Mouse (Mus musculus) midbrain, embryonic 11.5 days (tissue): ENCODE results near the gene Vars. TPM values are rescaled to one million over a fixed set of nuclear protein-coding genes. Genes with fewer than 3 reads are reported as not detected.
"Not testable (repeated sequence)": the region's sequence is repeated elsewhere in the genome, so short reads cannot be mapped to it uniquely, and the experiment has no call there.

Experiments
- ATAC-seq: fragments of 200-750 bp; cut with Nextera tagmentation; 2 replicates; pipeline ENCODE4 v1.8.0; 2017; ENCODE audit warnings: moderate TSS enrichment, moderate library complexity; ENCODE audit not compliant: low FRiP score
- DNase-seq: peaks from one replicate; pipeline ENCODE4 v3.0.0; 2015; ENCODE audit warnings: low spot score; ENCODE audit errors: missing footprints
- H3K27ac ChIP-seq: fragments of 300-500 bp; sonication (generic); 2 replicates; pipeline ENCODE4 v1.5.1; 2014; ENCODE audit warnings: low read depth, low read length
- H3K27me3 ChIP-seq: fragments of 300-500 bp; sonication (generic); 2 replicates; pipeline ENCODE4 v1.6.1; 2014; ENCODE audit warnings: mild to moderate bottlenecking, low read length, moderate library complexity, mixed read lengths; ENCODE audit not compliant: control insufficient read depth, insufficient read depth
- H3K36me3 ChIP-seq: fragments of 300-500 bp; sonication (generic); 2 replicates; pipeline ENCODE4 v1.6.1; 2014; ENCODE audit warnings: mild to moderate bottlenecking, low read length, moderate library complexity, mixed read lengths; ENCODE audit not compliant: control insufficient read depth, insufficient read depth
- H3K4me1 ChIP-seq: fragments of 300-500 bp; sonication (generic); 2 replicates; pipeline ENCODE4 v1.6.1; 2014; ENCODE audit warnings: low read length; ENCODE audit not compliant: control insufficient read depth, insufficient read depth
- H3K4me2 ChIP-seq: fragments of 300-500 bp; sonication (generic); 2 replicates; pipeline ENCODE4 v1.6.1; 2014; ENCODE audit warnings: mild to moderate bottlenecking, moderate library complexity
- H3K4me3 ChIP-seq: fragments of 300-500 bp; sonication (generic); 2 replicates; pipeline ENCODE4 v1.5.1; 2014; ENCODE audit warnings: low read depth, low read length
- H3K9ac ChIP-seq: fragments of 300-500 bp; sonication (generic); 2 replicates; pipeline ENCODE4 v1.6.1; 2014; ENCODE audit warnings: low read length
- H3K9me3 ChIP-seq: fragments of 300-500 bp; sonication (generic); 2 replicates; pipeline ENCODE4 v1.6.1; 2016; ENCODE audit warnings: low read length; ENCODE audit not compliant: control insufficient read depth
- WGBS: fragments of 180-500 bp; shearing (Covaris S2); extraction: QIAGEN DNeasy Blood & Tissue Kit; methylation state at CpG from one replicate; pipeline ENCODE4 v1.1.7; 2014; 5-methylcytosine and 5-hydroxymethylcytosine counted together
- polyA plus RNA-seq: library from polyadenylated mRNA; unstranded; fragments of >200 nt; fragmentation: Nextera tagmentation; extraction: Ambion mirVana; gene quantifications from 2 replicates; pipeline ENCODE4 v1.2.1, GENCODE M21; 2014

Gene Vars
- polyA plus RNA-seq, 1 experiment from 2014 or later, result 81.2 TPM

- H3K27me3 ChIP-seq, result peaks cover 20% of the 10 kb centered on the region
These were observed 35.2 kb upstream of the Vars start for GRCm38 (mm10) chr17:34965627-34966026.

GRCm38 (mm10) chr17:34969822-34970221, 31.0 kb upstream of the Vars start, which contains the start of gene Gm20481:
Gm20481 (plus strand) TSS chr17:34969912.
- not testable (repeated sequence) for H3K27ac ChIP-seq, H3K9me3 ChIP-seq, H3K9ac ChIP-seq, DNase-seq, H3K4me3 ChIP-seq, H3K36me3 ChIP-seq, ATAC-seq, H3K4me2 ChIP-seq, H3K4me1 ChIP-seq
- 70% methylated on average over 6 of the region's 11 CpGs for WGBS
- peaks cover 20% of the 10 kb centered on the region for H3K27me3 ChIP-seq

More at GRCm38 (mm10) chr17:34965627-34966026, 35.2 kb upstream of the Vars start:
- Histone ChIP-seq H3K9me3 (no peaks in the 10 kb centered on the region), H3K4me3 (no peak overlapping the region), H3K9ac (no peak overlapping the region), H3K4me2 (no peak overlapping the region), H3K36me3 (no peaks in the 10 kb centered on the region), H3K4me1 (no peaks in the 10 kb centered on the region), H3K27ac (no peak overlapping the region)
- no peak for DNase-seq
- WGBS, result 83% methylated on average over 5 of the region's 5 CpGs
- ATAC-seq, result no peak

GRCm38 (mm10) chr17:34970850-34971249, 29.9 kb upstream of the Vars start:
- not testable (repeated sequence) for H3K27ac ChIP-seq, ATAC-seq, H3K36me3 ChIP-seq, DNase-seq, H3K4me1 ChIP-seq, H3K4me3 ChIP-seq, H3K4me2 ChIP-seq, H3K9me3 ChIP-seq, H3K9ac ChIP-seq
- WGBS, result 26% methylated on average over 24 of the region's 37 CpGs
- H3K27me3 ChIP-seq, result peaks cover 20% of the 10 kb centered on the region

GRCm38 (mm10) chr17:34971694-34972068, 29.1 kb upstream of the Vars start:
- WGBS, result 0% methylated on average over 15 of the region's 43 CpGs

GRCm38 (mm10) chr17:34972069-34972749, 28.6 kb upstream of the Vars start, which contains the start of the genes Hspa1a and Hspa1l:
Hspa1a (minus strand) TSS chr17:34972156.
Hspa1l (plus strand) TSS chr17:34972703.
- under 1% methylated on average over 25 of the region's 33 CpGs for WGBS
- not testable (repeated sequence) for H3K4me1 ChIP-seq, H3K9me3 ChIP-seq, H3K36me3 ChIP-seq, H3K27ac ChIP-seq
- Histone ChIP-seq H3K9ac (peak within 1 kb of the TSS; percentile 2; the same call in 1 of the 2 replicates), H3K27me3 (peaks cover 20% of the 10 kb centered on the region), H3K4me2 (peak within 1 kb of the TSS; percentile 44), H3K4me3 (peak within 1 kb of the TSS; percentile 18)
- DNase-seq (peak; percentile 96), ATAC-seq (peak; percentile 96)

More at GRCm38 (mm10) chr17:34971694-34972068, 29.1 kb upstream of the Vars start:
- H3K4me2 ChIP-seq, result peak overlapping the region; percentile 44
- H3K4me1 ChIP-seq, H3K27ac ChIP-seq, H3K9ac ChIP-seq, H3K36me3 ChIP-seq, DNase-seq, H3K9me3 ChIP-seq: not testable (repeated sequence)
- ATAC-seq, result peak; percentile 70
- H3K27me3 ChIP-seq, result peaks cover 20% of the 10 kb centered on the region
- H3K4me3 ChIP-seq, result peak overlapping the region; percentile 18; the same call in 1 of the 2 replicates

- no peak for ATAC-seq
- Histone ChIP-seq H3K4me3 (no peak overlapping the region), H3K9me3 (no peaks in the 10 kb centered on the region), H3K27me3 (no peaks in the 10 kb centered on the region), H3K4me1 (peaks cover 5% of the 10 kb centered on the region), H3K27ac (no peak overlapping the region), H3K36me3 (no peaks in the 10 kb centered on the region), H3K4me2 (no peak overlapping the region), H3K9ac (no peak overlapping the region)
- WGBS, result 78% methylated on average over 3 of the region's 3 CpGs
- no peak for DNase-seq
These were observed 24.9 kb upstream of the Vars start for GRCm38 (mm10) chr17:34975581-34976492.

DNA sequence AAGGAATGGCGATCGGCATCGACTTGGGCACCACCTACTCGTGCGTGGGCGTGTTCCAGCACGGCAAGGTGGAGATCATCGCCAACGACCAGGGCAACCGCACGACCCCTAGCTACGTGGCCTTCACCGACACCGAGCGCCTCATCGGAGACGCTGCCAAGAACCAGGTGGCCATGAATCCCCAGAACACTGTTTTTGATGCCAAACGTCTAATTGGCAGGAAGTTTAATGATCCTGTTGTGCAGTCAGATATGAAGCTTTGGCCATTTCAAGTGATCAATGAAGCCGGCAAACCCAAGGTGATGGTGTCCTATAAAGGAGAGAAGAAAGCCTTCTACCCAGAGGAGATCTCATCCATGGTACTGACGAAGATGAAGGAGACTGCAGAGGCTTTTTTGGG, 23.8 kb upstream of the Vars start:
- Histone ChIP-seq H3K4me1 (peaks cover 10% of the 10 kb centered on the region), H3K27ac (no peak overlapping the region), H3K9ac (no peak overlapping the region), H3K27me3 (no peaks in the 10 kb centered on the region), H3K9me3 (no peaks in the 10 kb centered on the region), H3K4me2 (no peak overlapping the region), H3K4me3 (no peak overlapping the region), H3K36me3 (no peaks in the 10 kb centered on the region)
- WGBS, result 95% methylated on average over 20 of the region's 20 CpGs
- ATAC-seq (no peak), DNase-seq (no peak)

DNA sequence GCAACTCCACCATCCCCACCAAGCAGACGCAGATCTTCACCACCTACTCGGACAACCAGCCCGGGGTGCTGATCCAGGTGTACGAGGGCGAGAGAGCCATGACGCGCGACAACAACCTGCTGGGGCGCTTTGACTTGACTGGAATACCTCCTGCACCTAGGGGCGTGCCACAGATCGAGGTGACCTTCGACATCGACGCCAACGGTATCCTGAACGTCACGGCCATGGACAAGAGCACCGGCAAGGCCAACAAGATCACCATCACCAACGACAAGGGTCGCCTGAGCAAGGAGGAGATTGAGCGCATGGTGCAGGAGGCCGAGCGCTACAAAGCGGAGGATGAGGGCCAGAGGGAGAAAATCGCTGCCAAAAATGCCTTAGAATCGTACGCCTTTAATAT, 22.5 kb upstream of the Vars start:
- H3K4me1 ChIP-seq, result peaks cover 15% of the 10 kb centered on the region
- no peak for DNase-seq

GRCm38 (mm10) chr17:34979631-34980030, 21.2 kb upstream of the Vars start:
- Histone ChIP-seq H3K27me3 (no peaks in the 10 kb centered on the region), H3K4me1 (peaks cover 15% of the 10 kb centered on the region), H3K27ac (no peak overlapping the region), H3K4me2 (no peak overlapping the region), H3K36me3 (no peaks in the 10 kb centered on the region), H3K9me3 (no peaks in the 10 kb centered on the region), H3K4me3 (no peak overlapping the region), H3K9ac (no peak overlapping the region)
- no peak for ATAC-seq
- DNase-seq, result no peak
- 94% methylated on average over 4 of the region's 4 CpGs for WGBS

More for the DNA sequence above, 22.5 kb upstream of the Vars start:
- WGBS, result 88% methylated on average over 27 of the region's 27 CpGs
- H3K4me3 ChIP-seq, result no peak overlapping the region
- no peak overlapping the region for H3K4me2 ChIP-seq
- no peaks in the 10 kb centered on the region for H3K9me3 ChIP-seq
- no peaks in the 10 kb centered on the region for H3K27me3 ChIP-seq
- H3K27ac ChIP-seq, result no peak overlapping the region
- H3K9ac ChIP-seq, result no peak overlapping the region
- no peaks in the 10 kb centered on the region for H3K36me3 ChIP-seq
- no peak for ATAC-seq
